Mouse (Mus musculus): Measurements from ENCODE around the gene 1700013F07Rik.

- TF ChIP-seq CTCF (conservative IDR thresholded peaks at IDR 0.05; ENCODE audit: low read length) (no peak), NANOG (IDR thresholded peaks at IDR 0.05; ENCODE audit: borderline replicate concordance, low read length) (no peak)
Observed at GRCm38 (mm10) chr3:108572309-108573010, 38.5 kb downstream of the 1700013F07Rik start.

All from E14TG2a.4 (cell line).